Mouse (Mus musculus) cortical plate, adult 2 months (tissue): ENCODE measurements around the gene Sh2d3c.

Experiments
- CTCF ChIP-seq: fragments of 200-500 bp; IDR thresholded peaks from 2 replicates; pipeline ENCODE4 v1.5.1; 2011; ENCODE audit warnings: mild to moderate bottlenecking, control low read depth, low read length; ENCODE audit not compliant: insufficient read depth; ENCODE audit errors: extremely low read depth
- POLR2A ChIP-seq: fragments of 200-500 bp; IDR thresholded peaks from 2 replicates; pipeline ENCODE4 v1.6.1; 2011; ENCODE audit warnings: mild to moderate bottlenecking, low read length, control low read depth; ENCODE audit not compliant: insufficient read depth; ENCODE audit errors: extremely low read depth

GRCm38 (mm10) chr2:32739311-32739710 is 18.5 kb downstream of the Sh2d3c start:
- TF ChIP-seq CTCF = no peak
- TF ChIP-seq POLR2A = no peak
